Mouse (Mus musculus) WW6 (cell line): Measurements from ENCODE around the gene Cnot11.

Experiments used
- DNase-seq: peaks from one replicate; pipeline ENCODE4 v3.0.0-alpha.2; 2013; ENCODE audit warnings: low read depth, low spot score

Cnot11 gene

DNA sequence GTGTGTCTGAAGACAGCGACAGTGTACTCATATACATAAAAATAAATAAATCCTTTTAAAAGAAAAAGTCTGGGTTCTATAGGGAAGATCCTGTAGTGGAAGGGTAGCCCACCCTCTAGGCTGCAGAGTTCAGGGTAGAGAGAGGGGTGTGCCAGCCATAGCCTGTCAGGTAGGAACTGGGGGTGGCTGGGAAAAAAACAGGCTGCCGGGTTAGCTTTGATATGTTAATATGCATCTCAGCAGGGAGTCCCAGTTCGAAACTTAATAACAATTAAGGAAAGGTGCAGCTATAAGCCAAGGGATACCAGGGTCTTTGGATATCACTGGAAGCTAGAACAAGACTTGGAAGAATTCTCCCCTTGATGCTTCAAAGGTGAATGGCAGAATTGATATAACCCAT is 875 bp upstream of the Cnot11 start:
- DNase-seq, result no peak

GRCm38 (mm10) chr1:39535515-39536311 is 921 bp downstream of the Cnot11 start:
- peak; percentile 95 for DNase-seq

DNA sequence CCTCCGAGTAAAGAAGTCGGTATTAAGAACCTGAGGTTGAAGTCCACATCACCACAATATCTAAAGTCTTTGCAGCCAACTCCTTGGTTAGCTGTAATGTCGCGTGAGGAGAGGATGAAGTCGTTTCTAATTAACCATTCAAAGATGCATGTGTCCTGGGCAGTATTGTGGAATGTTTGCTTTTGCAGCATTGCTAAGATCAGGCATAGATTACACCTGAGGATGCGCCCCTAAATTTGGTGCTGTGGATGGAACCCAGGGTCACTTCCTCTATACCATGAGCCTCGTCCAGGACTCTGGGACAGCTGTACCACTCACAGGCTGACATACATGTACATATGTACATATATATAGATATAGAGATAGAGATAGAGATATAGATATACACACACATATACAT is 1.9 kb downstream of the Cnot11 start:
- DNase-seq, result no peak

GRCm38 (mm10) chr1:39537631-39538380 is 3.0 kb downstream of the Cnot11 start:
- DNase-seq, result no peak

DNA sequence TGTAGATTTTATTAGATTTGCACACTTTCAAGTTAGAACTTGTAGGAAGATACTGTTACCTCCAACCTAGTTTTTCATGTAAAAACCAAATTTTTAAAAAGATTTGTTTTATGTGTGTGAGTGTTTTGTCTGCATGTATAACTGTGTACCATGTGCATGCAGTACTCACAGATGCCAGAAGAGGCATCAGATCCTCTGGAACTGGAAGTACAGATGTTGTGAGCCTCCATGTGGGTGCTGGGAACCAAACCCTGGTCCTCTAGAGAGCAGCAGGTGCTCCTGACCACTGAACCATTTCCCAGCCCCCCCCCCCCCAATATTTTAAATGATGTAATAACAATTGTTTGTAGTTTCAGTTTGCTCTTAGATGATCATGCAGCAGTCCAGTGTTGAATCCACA is 5.8 kb downstream of the Cnot11 start:
- no peak for DNase-seq

- no peak for DNase-seq
These were observed 10.8 kb downstream of the Cnot11 start for GRCm38 (mm10) chr1:39545589-39545988.

DNA sequence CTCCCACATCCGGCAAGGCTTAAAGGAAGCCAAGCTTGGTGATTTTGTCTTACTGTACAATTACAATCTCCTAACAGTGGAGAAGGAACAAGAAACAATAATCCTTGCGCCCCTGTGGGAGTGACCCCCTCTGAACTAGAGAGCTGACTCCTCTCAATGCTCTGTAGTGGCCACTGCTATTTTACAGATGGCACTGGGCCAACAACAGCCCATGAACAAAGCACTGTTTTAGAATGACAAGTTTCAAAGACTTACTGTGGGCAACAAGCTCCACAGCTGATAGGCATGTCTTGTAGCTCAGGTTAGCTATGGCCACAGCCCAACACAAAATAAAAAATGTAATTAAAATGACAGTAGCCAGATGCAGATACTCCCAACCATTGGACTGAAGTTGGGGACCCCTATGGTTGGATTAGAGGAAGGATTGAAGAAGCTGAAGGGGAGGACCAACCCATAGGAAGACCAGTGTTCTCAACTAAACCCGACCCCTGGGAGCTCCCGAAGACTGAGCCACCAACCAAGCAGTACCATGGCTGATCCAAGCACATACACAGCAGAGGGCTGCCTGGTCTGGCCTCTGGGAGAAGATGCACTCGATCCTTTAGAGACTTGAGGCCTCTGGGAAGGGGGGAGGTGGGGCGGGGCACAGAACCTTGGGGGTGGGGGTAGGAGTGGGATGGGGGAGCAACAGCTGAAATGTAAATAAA is 11.5 kb downstream of the Cnot11 start:
- no peak for DNase-seq

- DNase-seq, result no peak
These were observed 12.4 kb downstream of the Cnot11 start for GRCm38 (mm10) chr1:39547238-39547637.

DNA sequence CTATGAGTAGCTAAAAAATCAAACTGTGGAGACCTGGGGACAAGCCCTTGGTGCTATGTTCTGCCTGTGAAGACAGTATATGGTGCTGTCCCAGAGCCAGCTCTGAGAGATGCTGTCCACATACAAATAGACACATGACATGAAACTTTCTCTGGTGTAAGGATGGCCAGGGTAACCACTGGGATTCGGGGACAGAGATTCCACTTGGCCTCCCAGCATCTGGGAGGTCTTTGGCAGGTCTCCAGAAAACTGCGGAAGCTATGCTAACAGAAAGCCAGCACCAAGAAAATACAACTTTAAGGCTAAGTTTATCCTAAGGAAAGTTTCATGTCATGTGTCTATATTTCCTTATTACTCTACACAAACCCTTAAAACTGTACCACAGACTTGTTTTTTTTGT is 15.0 kb downstream of the Cnot11 start:
- no peak for DNase-seq

- no peak for DNase-seq
These were observed 21.0 kb downstream of the Cnot11 start for GRCm38 (mm10) chr1:39555556-39556415.

- no peak for DNase-seq
These were observed 24.2 kb downstream of the Cnot11 start for GRCm38 (mm10) chr1:39559009-39559408.

GRCm38 (mm10) chr1:39561920-39562319 is 27.1 kb downstream of the Cnot11 start:
- no peak for DNase-seq

- DNase-seq, result no peak
These were observed 28.4 kb downstream of the Cnot11 start for GRCm38 (mm10) chr1:39563161-39563560.

DNA sequence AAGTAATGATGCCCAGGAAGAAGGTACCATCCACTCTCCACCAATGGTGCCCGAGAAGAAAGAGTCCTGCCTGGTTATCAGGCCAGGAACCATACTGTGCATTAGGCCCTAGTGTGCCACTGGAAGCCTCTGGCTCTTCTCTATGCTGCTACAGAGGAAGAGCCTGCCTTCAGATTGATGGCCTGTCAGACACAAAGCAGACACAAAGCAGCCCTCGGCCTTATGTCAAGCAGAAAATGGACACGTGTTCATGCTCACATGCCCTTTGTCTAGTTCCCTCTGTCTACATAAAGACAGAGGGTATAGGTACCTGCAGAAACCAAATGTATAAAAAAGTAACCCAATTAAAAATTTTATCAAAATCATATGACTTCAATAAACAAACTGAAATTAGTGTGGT is 29.8 kb downstream of the Cnot11 start:
- no peak for DNase-seq

- DNase-seq, result no peak
These were observed 33.3 kb downstream of the Cnot11 start for GRCm38 (mm10) chr1:39568079-39568478.

- DNase-seq, result no peak
These were observed 36.9 kb downstream of the Cnot11 start for GRCm38 (mm10) chr1:39571653-39572052.

DNA sequence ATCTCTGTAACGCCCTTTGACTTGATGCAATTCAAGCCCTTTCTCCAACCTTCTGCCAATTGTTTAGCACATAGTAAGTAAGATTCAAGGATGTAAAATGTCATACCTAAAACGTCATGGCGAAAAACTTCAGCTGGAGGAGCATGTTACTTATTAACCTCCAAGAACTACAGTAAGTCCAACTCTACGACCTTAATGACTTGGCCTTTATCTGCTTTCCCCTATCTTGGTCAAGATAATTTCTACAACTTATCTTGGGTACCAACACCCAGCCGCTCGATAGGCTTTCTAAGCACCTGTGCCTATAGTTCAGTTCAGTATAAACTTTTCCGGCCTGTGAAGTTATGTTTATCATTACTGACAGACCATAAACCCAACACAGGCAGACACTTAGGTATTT is 39.1 kb downstream of the Cnot11 start:
- DNase-seq, result no peak

DNA sequence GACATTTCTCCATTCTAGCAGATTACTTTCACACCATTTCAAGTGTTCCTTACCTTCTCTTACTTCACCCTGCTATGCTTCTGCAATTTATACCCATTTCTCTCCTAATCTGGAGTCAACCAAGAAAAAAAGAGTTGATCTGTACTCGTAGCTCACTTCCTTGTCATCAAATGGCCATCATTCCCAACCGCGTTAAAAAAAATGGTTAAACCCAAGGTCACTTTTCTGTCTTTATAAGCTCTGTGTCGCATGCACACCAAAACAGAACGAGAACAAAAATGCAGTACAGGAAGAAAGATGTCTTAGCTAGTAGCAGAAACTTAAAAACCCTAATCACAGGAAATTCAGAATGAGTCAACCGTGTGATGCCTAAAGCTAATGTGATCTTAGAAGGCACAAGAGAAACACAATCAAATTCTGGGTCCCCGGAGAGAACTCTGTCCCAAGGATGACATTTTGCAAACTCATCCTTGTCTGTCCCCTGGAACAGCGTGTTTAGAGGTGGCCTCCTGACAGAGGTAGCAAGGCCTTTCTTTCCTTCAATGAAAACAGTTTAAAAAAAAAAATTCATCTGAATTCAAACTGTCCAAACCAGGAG is 41.1 kb downstream of the Cnot11 start:
- no peak for DNase-seq

DNA sequence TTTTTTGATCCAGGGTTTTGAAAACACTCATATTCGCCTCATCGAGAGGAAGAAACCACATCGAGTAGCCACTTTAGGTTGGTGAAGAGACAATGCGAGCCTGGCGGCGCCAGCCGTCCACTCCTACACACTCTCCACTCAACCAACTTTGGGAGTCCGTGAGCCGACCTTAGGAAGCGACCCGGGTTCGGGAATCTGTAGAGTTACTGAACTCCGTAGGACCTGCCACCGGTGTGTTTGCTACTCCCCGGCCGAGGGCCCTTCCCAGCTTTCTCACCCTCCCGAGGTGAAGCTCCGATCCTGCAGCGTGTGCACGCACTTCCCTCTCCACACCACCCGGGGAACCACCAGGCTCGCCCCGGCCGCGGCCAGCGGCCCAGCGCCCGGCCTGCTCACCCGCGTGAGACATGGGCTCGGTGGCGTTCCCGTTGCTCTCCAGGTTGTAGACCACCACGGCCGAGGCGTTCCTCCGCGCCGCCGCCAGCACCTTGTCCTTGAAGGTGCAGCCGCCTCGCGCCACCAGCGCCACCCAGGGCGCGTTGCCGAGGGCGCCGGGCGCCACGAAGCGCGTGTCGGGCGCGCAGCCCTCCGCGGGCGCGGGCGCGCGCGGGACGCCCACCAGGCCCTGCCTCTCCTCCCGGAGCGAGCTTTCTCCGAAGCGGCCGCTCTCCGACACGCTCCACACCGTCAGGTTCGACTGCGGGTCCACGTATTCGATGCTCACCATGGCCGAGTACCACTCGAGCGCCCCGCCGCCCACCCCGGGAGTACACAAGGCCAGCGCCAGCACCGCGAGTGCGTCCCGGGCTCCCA is 41.8 kb downstream of the Cnot11 start:
- DNase-seq, result peak; percentile 18

- DNase-seq, result peak; percentile 70
These were observed 42.5 kb downstream of the Cnot11 start, which contains the start of gene Rnf149 for GRCm38 (mm10) chr1:39577253-39577705. Rnf149 (minus strand) TSS chr1:39577405.
